Mouse (Mus musculus) midbrain, embryonic 14.5 days (tissue): ENCODE measurements around the gene Tat. TPM values are rescaled to one million over a fixed set of nuclear protein-coding genes. Genes with fewer than 3 reads are reported as not detected.

Experiments used
- ATAC-seq: fragments of 200-750 bp; cut with Nextera tagmentation; 2 replicates; pipeline ENCODE4 v1.8.0; 2017; ENCODE audit warnings: moderate number of reproducible peaks, moderate library complexity; ENCODE audit not compliant: low FRiP score, low TSS enrichment
- DNase-seq: peaks from one replicate; pipeline ENCODE4 v3.0.0-alpha.2; 2015
- H3K27ac ChIP-seq: fragments of 300-500 bp; sonication (generic); replicated peaks from 2 replicates; pipeline ENCODE4 v1.5.1; 2014; ENCODE audit warnings: mild to moderate bottlenecking, low read depth, low read length, moderate library complexity
- H3K27me3 ChIP-seq: fragments of 300-500 bp; sonication (generic); 2 replicates; pipeline ENCODE4 v1.6.1; 2014; ENCODE audit warnings: low read length, control low read depth, mixed read lengths; ENCODE audit not compliant: control insufficient read depth, insufficient read depth
- H3K36me3 ChIP-seq: fragments of 300-500 bp; sonication (generic); 2 replicates; pipeline ENCODE4 v1.6.1; 2014; ENCODE audit warnings: low read length, control low read depth; ENCODE audit not compliant: control insufficient read depth, insufficient read depth
- H3K4me1 ChIP-seq: fragments of 300-500 bp; sonication (generic); 2 replicates; pipeline ENCODE4 v1.6.1; 2014; ENCODE audit warnings: mild to moderate bottlenecking, antibody characterized with exemption, low read length, control low read depth; ENCODE audit not compliant: control insufficient read depth, insufficient read depth
- H3K4me2 ChIP-seq: fragments of 300-500 bp; sonication (generic); 2 replicates; pipeline ENCODE4 v1.6.1; 2014; ENCODE audit warnings: mild to moderate bottlenecking, low read length, moderate library complexity
- H3K4me3 ChIP-seq: fragments of 300-500 bp; sonication (generic); replicated peaks from 2 replicates; pipeline ENCODE4 v1.5.1; 2014; ENCODE audit warnings: low read depth, low read length
- H3K9ac ChIP-seq: fragments of 300-500 bp; sonication (generic); replicated peaks from 2 replicates; pipeline ENCODE4 v1.6.1; 2014; ENCODE audit warnings: mild to moderate bottlenecking, low read length, moderate library complexity
- H3K9me3 ChIP-seq: fragments of 300-500 bp; sonication (generic); 2 replicates; pipeline ENCODE4 v1.6.1; 2016; ENCODE audit warnings: low read length, control low read depth, mixed read lengths; ENCODE audit not compliant: control insufficient read depth
- WGBS: fragments of 180-500 bp; shearing (Covaris S2); extraction: QIAGEN DNeasy Blood & Tissue Kit; methylation state at CpG from one replicate; pipeline ENCODE4 v1.1.7; 2014; 5-methylcytosine and 5-hydroxymethylcytosine counted together
- polyA plus RNA-seq: library from polyadenylated mRNA; unstranded; fragments of >200 nt; fragmentation: Nextera tagmentation; extraction: Ambion mirVana; gene quantifications from 2 replicates; pipeline ENCODE4 v1.2.1, GENCODE M21; 2014

Gene Tat
- polyA plus RNA-seq, 1 experiment from 2014 or later, result not detected

DNA sequence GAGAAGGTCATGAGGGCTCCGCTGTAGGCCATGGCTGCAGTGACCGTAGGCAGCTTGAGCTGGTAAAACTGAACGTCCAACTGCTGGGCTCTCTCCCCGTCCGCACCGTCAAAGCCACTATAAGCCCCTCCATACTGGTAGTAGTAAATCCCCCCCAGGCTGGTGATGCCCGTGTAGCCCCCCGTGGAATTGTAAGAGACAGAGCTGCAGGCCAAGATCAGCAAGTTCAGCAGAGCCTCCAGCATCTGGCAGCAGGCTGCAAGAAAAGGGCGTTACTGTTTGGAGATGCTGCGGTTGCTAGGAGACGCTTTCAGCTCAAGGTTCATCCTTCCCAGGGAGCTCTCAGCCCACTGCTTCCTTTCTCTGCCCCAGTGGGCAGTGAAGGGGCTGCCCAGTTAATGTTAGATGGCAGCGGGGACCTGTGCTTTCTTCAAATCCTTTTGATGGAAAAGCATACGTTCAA is 35.7 kb upstream of the Tat start:
- no peaks in the 10 kb centered on the region for H3K27me3 ChIP-seq
- no peak; the same call in 1 of the 2 replicates for ATAC-seq
- H3K36me3 ChIP-seq, result no peaks in the 10 kb centered on the region
- H3K9me3 ChIP-seq, result no peaks in the 10 kb centered on the region
- no peak overlapping the region; the same call in 1 of the 2 replicates for H3K9ac ChIP-seq
- H3K4me3 ChIP-seq, result no peak overlapping the region
- DNase-seq, result peak; percentile 83
- peaks cover 13% of the 10 kb centered on the region for H3K4me1 ChIP-seq
- peak overlapping the region; percentile 60 for H3K27ac ChIP-seq
- 0 out of 2 replicates have a peak overlapping the region, but pooled peaks have one; percentile 4 for H3K4me2 ChIP-seq
- WGBS, result 24% methylated on average over 13 of the region's 13 CpGs

DNA sequence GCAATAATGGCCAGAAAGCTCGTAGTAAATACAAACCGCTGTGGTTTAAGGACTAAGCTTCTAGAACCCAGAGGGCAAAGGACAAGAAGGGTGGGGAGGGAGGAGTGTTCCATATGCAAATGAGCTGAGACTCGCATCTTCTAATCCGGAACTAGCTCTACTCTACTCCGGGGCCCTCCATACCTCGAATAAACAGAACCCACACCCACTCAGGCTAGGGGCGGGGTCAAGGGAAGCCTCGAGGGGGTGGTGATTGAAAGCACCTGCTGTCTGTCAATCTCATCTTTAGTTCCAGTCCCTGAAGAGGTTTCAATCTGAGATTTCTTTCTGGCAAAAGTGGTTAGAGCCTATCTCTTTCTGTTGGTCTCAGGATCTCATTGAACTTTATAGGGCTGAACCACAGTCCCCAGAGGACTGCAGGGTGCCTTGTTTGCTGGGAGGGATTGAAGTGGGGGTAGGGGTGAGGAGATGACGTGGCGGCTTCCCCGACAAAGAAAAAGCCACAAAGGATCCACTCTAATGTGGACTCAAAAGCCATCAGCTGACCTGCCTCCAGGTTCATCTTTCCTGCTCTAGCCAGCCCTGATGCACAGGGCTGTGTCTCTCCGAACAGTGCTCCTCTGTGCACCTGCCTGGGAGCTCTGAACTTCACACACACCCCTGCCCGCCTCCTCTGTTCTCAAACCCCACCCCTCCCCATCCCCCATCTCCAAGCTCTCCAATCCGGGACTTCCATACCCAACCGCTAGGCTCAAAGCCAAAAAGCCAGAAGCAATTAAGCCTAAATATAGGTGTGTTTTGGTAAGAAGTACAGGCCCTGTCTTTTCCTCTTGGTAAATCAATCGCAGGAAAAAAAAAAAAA is 32.8 kb upstream of the Tat start:
- H3K4me1 ChIP-seq, result peaks cover 20% of the 10 kb centered on the region
- ATAC-seq (no peak), DNase-seq (peak; percentile 57)
- H3K27ac ChIP-seq, result no peak overlapping the region
- no peaks in the 10 kb centered on the region for H3K9me3 ChIP-seq
- peak overlapping the region; percentile 8; the same call in 1 of the 2 replicates for H3K4me2 ChIP-seq
- 4% methylated on average over 16 of the region's 16 CpGs for WGBS
- H3K27me3 ChIP-seq, result peaks cover 18% of the 10 kb centered on the region
- H3K4me3 ChIP-seq, result no peak overlapping the region
- no peak overlapping the region for H3K9ac ChIP-seq
- no peaks in the 10 kb centered on the region for H3K36me3 ChIP-seq

DNA sequence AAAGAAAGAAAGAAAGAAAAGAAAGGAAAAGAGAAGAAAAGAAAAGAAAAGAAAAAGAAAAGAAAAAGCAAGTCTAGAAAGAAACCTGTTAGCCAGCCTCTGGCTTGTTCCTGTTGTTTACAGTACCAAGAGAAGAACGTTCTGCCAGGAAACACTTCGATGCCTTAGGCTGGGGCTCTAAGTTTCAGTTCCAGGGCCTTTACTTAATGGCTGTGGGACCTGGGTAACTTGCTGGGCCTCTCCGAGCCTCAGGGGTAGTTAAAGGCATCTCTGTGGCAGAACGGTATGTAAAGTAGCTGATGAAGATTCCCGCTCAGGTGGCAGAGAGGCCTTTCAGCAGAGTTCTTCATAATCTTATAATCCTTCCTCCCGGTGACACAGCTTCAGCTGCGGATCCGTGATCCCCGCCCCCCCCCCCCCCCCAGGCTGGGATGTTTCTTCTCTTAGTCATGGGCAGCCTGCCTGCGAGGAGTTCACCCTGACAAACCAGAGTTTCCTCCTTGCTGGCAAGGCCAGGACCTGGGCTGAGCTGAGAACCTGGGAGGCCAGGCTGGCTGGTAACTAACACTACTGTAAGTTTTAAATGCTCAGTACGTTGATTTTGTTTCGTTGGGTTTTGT is 32.1 kb upstream of the Tat start:
- no peak overlapping the region for H3K4me2 ChIP-seq
- peaks cover 20% of the 10 kb centered on the region for H3K4me1 ChIP-seq
- no peak overlapping the region for H3K4me3 ChIP-seq
- H3K36me3 ChIP-seq, result no peaks in the 10 kb centered on the region
- no peak overlapping the region for H3K9ac ChIP-seq
- H3K9me3 ChIP-seq, result no peaks in the 10 kb centered on the region
- WGBS, result 26% methylated on average over 12 of the region's 12 CpGs
- no peak for DNase-seq
- no peak overlapping the region for H3K27ac ChIP-seq
- peaks cover 23% of the 10 kb centered on the region for H3K27me3 ChIP-seq
- no peak for ATAC-seq

GRCm38 (mm10) chr8:109959112-109959511 is 31.1 kb upstream of the Tat start:
- no peak overlapping the region for H3K27ac ChIP-seq
- H3K4me2 ChIP-seq, result no peak overlapping the region
- no peak overlapping the region for H3K9ac ChIP-seq
- WGBS, result 68% methylated on average over 4 of the region's 4 CpGs
- no peak overlapping the region for H3K4me3 ChIP-seq
- H3K4me1 ChIP-seq, result peaks cover 20% of the 10 kb centered on the region
- H3K27me3 ChIP-seq, result peaks cover 23% of the 10 kb centered on the region
- no peaks in the 10 kb centered on the region for H3K9me3 ChIP-seq
- ATAC-seq (no peak), DNase-seq (no peak)
- H3K36me3 ChIP-seq, result no peaks in the 10 kb centered on the region

- 2% methylated on average over 64 of the region's 64 CpGs for WGBS
- peaks cover 23% of the 10 kb centered on the region for H3K27me3 ChIP-seq
- H3K9me3 ChIP-seq, result no peaks in the 10 kb centered on the region
- peak within 1 kb of the TSS; percentile 35 for H3K4me3 ChIP-seq
- peak; percentile 77 for DNase-seq
- H3K36me3 ChIP-seq, result no peaks in the 10 kb centered on the region
- peak; percentile 37; the same call in 1 of the 2 replicates for ATAC-seq
- peaks cover 11% of the 10 kb centered on the region; the same call in 1 of the 2 replicates for H3K4me1 ChIP-seq
- no peak within 1 kb of the TSS for H3K27ac ChIP-seq
- H3K4me2 ChIP-seq, result peak within 1 kb of the TSS; percentile 60
- peak within 1 kb of the TSS; percentile 31; the same call in 1 of the 2 replicates for H3K9ac ChIP-seq
These were observed 28.4 kb upstream of the Tat start, which contains the start of gene Marveld3 for GRCm38 (mm10) chr8:109961693-109962367. Gene Marveld3 (minus strand): TSS chr8:109962203.

GRCm38 (mm10) chr8:109962896-109963295 is 27.3 kb upstream of the Tat start:
- Histone ChIP-seq H3K4me1 (0 out of 2 replicates have a peak, but pooled peaks cover 7% of the 10 kb centered on the region), H3K4me3 (no peak overlapping the region), H3K27ac (no peak overlapping the region), H3K9me3 (no peaks in the 10 kb centered on the region), H3K4me2 (no peak overlapping the region), H3K36me3 (no peaks in the 10 kb centered on the region), H3K9ac (no peak overlapping the region), H3K27me3 (peaks cover 23% of the 10 kb centered on the region)
- WGBS, result 80% methylated on average over 9 of the region's 9 CpGs
- DNase-seq (no peak), ATAC-seq (no peak)

DNA sequence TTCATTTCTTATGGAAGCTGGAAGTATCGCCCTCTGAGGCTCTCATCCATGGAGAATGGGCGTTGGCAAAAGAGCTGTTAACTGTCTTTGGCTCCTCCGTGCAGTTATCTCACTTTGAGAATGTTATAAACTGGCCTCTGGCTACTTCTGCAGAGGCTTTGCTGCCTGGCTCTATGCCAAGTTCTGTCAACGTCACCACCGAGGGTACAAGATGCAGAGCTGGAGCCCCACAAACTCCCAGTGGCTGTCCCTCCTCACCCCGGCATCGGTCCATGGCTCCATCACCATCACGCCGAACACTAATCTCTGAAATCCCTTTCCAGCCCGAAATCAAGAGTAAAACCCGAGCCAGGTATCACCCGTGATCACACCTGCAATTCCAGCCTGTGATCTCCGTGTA is 26.8 kb upstream of the Tat start:
- ATAC-seq (no peak), DNase-seq (no peak)
- WGBS, result 75% methylated on average over 13 of the region's 13 CpGs
- peaks cover 23% of the 10 kb centered on the region for H3K27me3 ChIP-seq
- no peak overlapping the region for H3K9ac ChIP-seq
- no peaks in the 10 kb centered on the region for H3K36me3 ChIP-seq
- 0 out of 2 replicates have a peak, but pooled peaks cover 7% of the 10 kb centered on the region for H3K4me1 ChIP-seq
- no peaks in the 10 kb centered on the region for H3K9me3 ChIP-seq
- H3K4me2 ChIP-seq, result no peak overlapping the region
- H3K27ac ChIP-seq, result no peak overlapping the region
- no peak overlapping the region for H3K4me3 ChIP-seq

- H3K27me3 ChIP-seq, result peaks cover 23% of the 10 kb centered on the region
- ATAC-seq (no peak), DNase-seq (no peak)
- no peak overlapping the region for H3K27ac ChIP-seq
- no peaks in the 10 kb centered on the region for H3K9me3 ChIP-seq
- no peak overlapping the region for H3K9ac ChIP-seq
- 74% methylated on average over 4 of the region's 4 CpGs for WGBS
- 0 out of 2 replicates have a peak, but pooled peaks cover 7% of the 10 kb centered on the region for H3K4me1 ChIP-seq
- no peaks in the 10 kb centered on the region for H3K36me3 ChIP-seq
- no peak overlapping the region for H3K4me2 ChIP-seq
- H3K4me3 ChIP-seq, result no peak overlapping the region
These were observed 26.1 kb upstream of the Tat start for GRCm38 (mm10) chr8:109964106-109964505.
